Mouse (Mus musculus) hindbrain, embryonic 16.5 days (tissue): ENCODE data around the gene Ddx24. TPM values are rescaled to one million over a fixed set of nuclear protein-coding genes. Genes with fewer than 3 reads are reported as not detected.

ENCODE experiments used
- ATAC-seq: fragments of 200-750 bp; cut with Nextera tagmentation; 2 replicates; pipeline ENCODE4 v1.8.0; 2017; ENCODE audit warnings: moderate TSS enrichment, moderate library complexity
- H3K27ac ChIP-seq: fragments of 300-500 bp; sonication (generic); 2 replicates; pipeline ENCODE4 v1.5.1; 2014; ENCODE audit warnings: low read depth, mild to moderate bottlenecking, control low read depth, low read length, moderate library complexity
- H3K27me3 ChIP-seq: fragments of 300-500 bp; sonication (generic); replicated peaks from 2 replicates; pipeline ENCODE4 v1.6.1; 2014; ENCODE audit warnings: low read length; ENCODE audit not compliant: control insufficient read depth, insufficient read depth
- H3K36me3 ChIP-seq: fragments of 300-500 bp; sonication (generic); 2 replicates; pipeline ENCODE4 v1.6.1; 2014; ENCODE audit warnings: mild to moderate bottlenecking, low read length, moderate library complexity, mixed read lengths; ENCODE audit not compliant: control insufficient read depth, insufficient read depth
- H3K4me1 ChIP-seq: fragments of 300-500 bp; sonication (generic); 2 replicates; pipeline ENCODE4 v1.6.1; 2014; ENCODE audit warnings: low read depth, low read length; ENCODE audit not compliant: control insufficient read depth, insufficient read depth
- H3K4me2 ChIP-seq: fragments of 300-500 bp; sonication (generic); 2 replicates; pipeline ENCODE4 v1.6.1; 2014; ENCODE audit warnings: mild to moderate bottlenecking, low read length, control low read depth, moderate library complexity
- H3K4me3 ChIP-seq: fragments of 300-500 bp; sonication (generic); 2 replicates; pipeline ENCODE4 v1.5.1; 2014; ENCODE audit warnings: mild to moderate bottlenecking, low read length, control low read depth, moderate library complexity
- H3K9ac ChIP-seq: fragments of 300-500 bp; sonication (generic); 2 replicates; pipeline ENCODE4 v1.6.1; 2014; ENCODE audit warnings: low read depth, mild to moderate bottlenecking, control low read depth, low read length, moderate library complexity
- H3K9me3 ChIP-seq: fragments of 300-500 bp; sonication (generic); 2 replicates; pipeline ENCODE4 v1.6.1; 2014; ENCODE audit warnings: mild to moderate bottlenecking, low read length, moderate library complexity; ENCODE audit not compliant: control insufficient read depth
- WGBS: fragments of 180-500 bp; shearing (Covaris S2); extraction: QIAGEN DNeasy Blood & Tissue Kit; methylation state at CpG from one replicate; pipeline ENCODE4 v1.1.7; 2014; 5-methylcytosine and 5-hydroxymethylcytosine counted together
- polyA plus RNA-seq: library from polyadenylated mRNA; unstranded; fragments of >200 nt; fragmentation: Nextera tagmentation; extraction: Ambion mirVana; gene quantifications from 2 replicates; pipeline ENCODE4 v1.2.1, GENCODE M21; 2015

Gene Ddx24
- polyA plus RNA-seq, 1 experiment from 2014 or later, result 159 TPM

DNA sequence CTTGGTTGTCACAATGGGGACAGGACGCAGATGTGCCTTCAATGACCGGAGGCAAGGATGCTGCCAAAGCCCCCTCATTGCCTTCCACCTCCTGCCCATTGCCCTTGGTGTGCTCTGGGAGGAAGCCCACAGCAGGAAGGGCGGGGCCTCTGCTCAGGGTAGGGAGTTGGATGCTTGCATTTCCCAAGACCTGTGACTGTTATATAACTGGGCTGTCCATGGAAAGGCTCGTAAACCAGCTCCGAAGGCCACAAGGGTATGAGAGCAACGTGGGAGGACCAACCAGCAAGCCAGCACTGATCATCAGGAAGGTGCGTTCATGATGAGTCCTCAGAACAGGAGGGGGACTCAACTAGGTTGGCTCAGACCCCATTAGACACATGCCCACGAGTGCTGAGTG lies 64.8 kb downstream of the Ddx24 start:
- H3K4me1 ChIP-seq, result no peaks in the 10 kb centered on the region
- WGBS, result 92% methylated on average over 8 of the region's 8 CpGs

DNA sequence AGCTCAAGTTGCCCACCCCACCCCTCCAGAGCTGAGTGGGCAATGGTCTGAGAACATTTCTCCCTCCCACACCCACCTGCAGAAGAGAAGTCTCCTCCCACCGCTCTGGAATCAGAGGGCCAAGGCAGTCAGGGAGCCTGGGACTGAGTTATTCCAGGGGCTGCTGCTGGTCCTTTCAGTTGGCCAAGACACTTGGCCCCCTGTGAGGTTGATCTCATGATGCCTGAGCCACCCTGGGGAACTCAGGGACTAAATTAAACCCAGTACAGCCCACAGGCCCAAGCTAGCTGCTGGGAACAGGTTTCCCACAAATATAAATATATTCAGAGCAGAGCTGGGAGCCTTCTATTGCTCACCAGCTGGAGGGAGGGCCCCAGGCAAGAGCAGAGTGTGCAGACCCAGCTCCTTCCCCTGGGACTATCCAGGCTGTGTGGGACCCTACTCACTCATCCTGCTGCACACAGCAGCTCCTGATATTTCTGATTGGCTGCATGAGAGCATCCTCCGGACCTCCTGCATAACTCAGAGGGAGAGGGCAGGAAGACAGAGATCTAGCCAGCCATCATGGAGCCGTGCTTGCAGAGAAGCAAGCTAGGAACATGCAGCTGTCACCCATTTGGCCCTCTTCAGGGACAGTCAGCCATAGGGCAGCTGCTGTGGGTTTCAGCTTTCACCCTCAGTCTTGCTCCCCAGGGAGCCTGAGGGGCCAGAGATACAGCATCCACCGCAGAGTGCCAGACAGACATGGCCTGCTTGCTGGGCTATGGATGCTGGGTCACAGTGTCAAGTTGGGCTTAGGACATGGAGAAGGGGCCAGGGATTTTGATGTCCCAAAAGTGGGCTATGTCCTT lies 66.5 kb downstream of the Ddx24 start:
- 74% methylated on average over 4 of the region's 4 CpGs for WGBS
- Histone ChIP-seq H3K9ac (no peak overlapping the region), H3K27ac (no peak overlapping the region), H3K9me3 (no peaks in the 10 kb centered on the region), H3K4me3 (no peak overlapping the region), H3K4me1 (no peaks in the 10 kb centered on the region), H3K27me3 (no peaks in the 10 kb centered on the region), H3K36me3 (no peaks in the 10 kb centered on the region), H3K4me2 (no peak overlapping the region)
- 0 out of 2 replicates have a peak, but pooled peaks have one; percentile 2 for ATAC-seq

More for the DNA sequence above, 64.8 kb downstream of the Ddx24 start:
- ATAC-seq, result no peak
- Histone ChIP-seq H3K36me3 (no peaks in the 10 kb centered on the region), H3K4me2 (no peak overlapping the region), H3K27ac (no peak overlapping the region), H3K9me3 (no peaks in the 10 kb centered on the region), H3K9ac (no peak overlapping the region), H3K27me3 (no peaks in the 10 kb centered on the region), H3K4me3 (no peak overlapping the region)

- 68% methylated on average over 8 of the region's 8 CpGs for WGBS
- H3K4me1 ChIP-seq, result peaks cover 3% of the 10 kb centered on the region; the same call in 1 of the 2 replicates
- no peaks in the 10 kb centered on the region for H3K27me3 ChIP-seq
- no peaks in the 10 kb centered on the region for H3K9me3 ChIP-seq
- no peak overlapping the region for H3K27ac ChIP-seq
- no peaks in the 10 kb centered on the region for H3K36me3 ChIP-seq
- H3K9ac ChIP-seq, result no peak overlapping the region
- H3K4me2 ChIP-seq, result no peak overlapping the region
- no peak for ATAC-seq
- no peak overlapping the region for H3K4me3 ChIP-seq
Measured at GRCm38 (mm10) chr12:103358216-103358615, 67.4 kb downstream of the Ddx24 start.

Other genes with a start within 250 kb of the Ddx24 start
- 0.59 and 0.70 TPM in 2 replicates for gene Prima1, start 183.7 kb downstream of the Ddx24 start, polyA plus RNA-seq
- 5.6 and 6.0 TPM in 2 replicates for gene Fam181a, start 114.9 kb downstream of the Ddx24 start, polyA plus RNA-seq
- 1.4 and 2.1 TPM in 2 replicates for gene Asb2, start 69.8 kb downstream of the Ddx24 start, polyA plus RNA-seq
- 23.4 and 23.7 TPM in 2 replicates for gene Otub2, start 37.1 kb downstream of the Ddx24 start, polyA plus RNA-seq
- 0.93 and 1.4 TPM in 2 replicates for gene 9330161L09Rik, start 18.0 kb downstream of the Ddx24 start, polyA plus RNA-seq
- 16.6 TPM in 2 replicates for gene Ifi27, start 8.4 kb upstream of the Ddx24 start, polyA plus RNA-seq
- gene Ifi27l2a, start 17.9 kb upstream of the Ddx24 start, polyA plus RNA-seq, result 2.2 and 2.6 TPM in 2 replicates
- gene Ifi27l2b, start 31.4 kb upstream of the Ddx24 start, polyA plus RNA-seq, result not detected in 2 replicates
- gene Ppp4r4, start 106.5 kb upstream of the Ddx24 start, polyA plus RNA-seq, result 3.4 and 4.1 TPM in 2 replicates
- 0.04 TPM in 1 of 2 replicates, not detected in the other for gene Serpina10, start 205.6 kb upstream of the Ddx24 start, polyA plus RNA-seq
- gene Serpina6, start 231.4 kb upstream of the Ddx24 start, polyA plus RNA-seq, result not detected in 2 replicates